ENCODE assay signal across 21 mouse cellular contexts in genomic region chr2:73985238-73985910, GRCm38 (mm10).
DNase-seq lines count a peak whose midpoint lies in the region; ATAC-seq lines count a peak whose summit lies in the region.
"Had no signal": no experiment of that assay in that cellular context is flagged by ENCODE, and none has a peak within 500 bp of the region (broad histone marks: within the 10 kb centered on the region; RNA-seq: fewer than 3 reads in every experiment).

No protein-coding gene starts in this region.

- DNase-seq in frontal cortex, postnatal 10 days (ENCODE audit: low spot score in 2 of 2) = no peak
- peak; percentile 92 for DNase-seq in brain, adult 2 months (ENCODE audit: low read depth, low spot score)
- peak; percentile 58 for DNase-seq in cerebellum, adult 8-10 months
- peak; percentile 42 to 62 for DNase-seq in cerebellum, postnatal 36 days
- no peak for DNase-seq in adrenal gland, adult 18-20 months (ENCODE audit: low spot score in 2 of 2)
- no peak for DNase-seq in urinary bladder, postnatal 4 days (ENCODE audit: low spot score in 2 of 2)
- DNase-seq: adrenal gland, postnatal 36 days; embryo, embryonic 11 days; gastrocnemius, postnatal 10 days; heart, postnatal 10 days; kidney, adult 2 months; kidney, postnatal 36 days; liver, embryonic 13.5 days; lung, adult 18-20 months; retina, postnatal 1 day; right cerebral cortex, postnatal 14 days; thymus, postnatal 14 days had no signal

- peak; percentile 23; the same call in 1 of the 2 replicates for ATAC-seq in frontal cortex, adult (ENCODE audit: low TSS enrichment)
- ATAC-seq: forebrain, embryonic 16.5 days; lung, postnatal 0 days; midbrain, embryonic 15.5 days had no signal

Comparison
In these comparisons a context has a peak if more than half of its experiments do, and no peak if none do; other contexts are left out.
1. DNase-seq: peak in brain, adult 2 months (single experiment), cerebellum, adult 8-10 months (single experiment) and cerebellum, postnatal 36 days (2 of 2); none in frontal cortex, postnatal 10 days (0 of 2), adrenal gland, adult 18-20 months (0 of 2) and urinary bladder, postnatal 4 days (0 of 2).